Mouse (Mus musculus) E14TG2a.4 (cell line): ENCODE measurements at regions not wholly inside any gene's neighbourhood (a gene's known extent, or its start where the extent isn't known, plus 50 kb on each side); places are given as distances from the start of the nearest gene placed in this dataset.

Source experiments
- CTCF ChIP-seq: conservative IDR thresholded peaks from 2 replicates; pipeline ENCODE4 v1.5.1; 2014; ENCODE audit warnings: low read length
- NANOG ChIP-seq: IDR thresholded peaks from 2 replicates; pipeline ENCODE4 v1.6.1; 2014; ENCODE audit warnings: borderline replicate concordance, low read length, mixed read lengths

DNA sequence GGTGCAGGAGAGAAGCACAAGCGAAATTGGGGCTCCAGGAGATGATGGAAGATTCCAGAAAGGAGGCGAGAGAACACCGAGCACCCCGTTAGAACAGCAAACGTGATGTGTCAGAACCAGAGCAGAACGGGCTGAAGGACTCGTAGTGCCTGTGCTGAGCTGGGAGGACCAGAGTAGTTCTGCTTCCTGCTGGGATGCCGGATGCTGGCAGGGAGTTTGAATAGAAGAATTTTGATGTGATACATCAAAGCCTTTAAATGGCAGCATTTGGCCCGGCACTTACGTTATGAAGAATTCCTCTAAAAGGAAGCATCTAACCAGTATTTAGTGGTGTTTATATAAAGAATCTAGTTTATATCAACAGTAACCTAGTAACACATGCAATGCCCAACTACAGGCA lies 139.9 kb upstream of the Frmd6 start:
- TF ChIP-seq CTCF: no peak
- TF ChIP-seq NANOG: no peak
